Mouse (Mus musculus) heart, postnatal 4 days (tissue): Measurements from ENCODE around the gene Unc13c. TPM values are rescaled to one million over a fixed set of nuclear protein-coding genes. Genes with fewer than 3 reads are reported as not detected.

ENCODE experiments used
- DNase-seq: peaks from one replicate; pipeline ENCODE4 v3.0.0; 2021
- total RNA-seq, 2 experiments: library from RNA; stranded (reverse); gene quantifications; 2 replicates each; pipeline ENCODE4 v1.2.3; 2021

Gene Unc13c
- total RNA-seq, 2 experiments from 2014 or later, result 3.4 to 3.6 TPM

- DNase-seq, result no peak
Measured at GRCm38 (mm10) chr9:73867410-73868067, 101.2 kb downstream of the Unc13c start.

GRCm38 (mm10) chr9:73866666-73867065 is 102.1 kb downstream of the Unc13c start:
- DNase-seq, result no peak

DNA sequence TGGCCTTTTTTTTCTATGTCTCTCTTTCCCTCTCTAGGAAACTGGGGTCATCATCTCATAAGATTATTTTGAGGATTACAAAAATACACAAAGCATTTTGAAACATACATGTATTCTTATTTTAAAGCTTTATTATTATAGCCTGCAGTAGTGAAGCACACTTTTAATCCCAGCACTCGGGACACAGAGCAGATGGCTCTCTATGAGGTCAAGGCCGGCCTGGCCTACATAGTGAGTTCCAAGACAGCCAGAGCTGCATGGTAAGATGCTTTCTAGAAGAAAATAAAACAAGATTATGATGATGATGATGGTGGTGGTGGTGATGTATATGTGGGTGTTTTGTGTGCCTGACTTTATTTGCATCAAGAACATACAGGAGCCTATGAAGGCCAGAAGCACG is 109.3 kb downstream of the Unc13c start:
- DNase-seq, result no peak

DNA sequence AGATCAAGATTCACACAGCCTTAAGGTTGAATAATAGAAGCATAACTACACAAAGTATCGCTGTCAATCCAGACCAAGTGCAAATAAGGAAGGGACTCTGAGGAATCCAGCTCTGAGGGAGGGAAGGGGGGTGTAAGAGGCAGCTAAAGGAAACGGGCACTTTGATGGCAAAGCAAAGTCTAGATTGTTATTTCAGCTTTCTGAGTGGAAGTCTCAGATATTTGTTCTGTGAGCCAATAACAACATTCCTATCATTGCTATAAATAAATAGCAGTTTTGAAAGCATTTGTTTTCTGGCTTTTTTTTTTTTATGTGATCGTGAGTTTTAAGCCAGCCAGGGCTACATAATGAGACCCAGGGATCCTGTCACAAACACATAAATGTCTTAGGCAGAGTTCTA is 114.5 kb downstream of the Unc13c start:
- DNase-seq, result no peak

- DNase-seq, result no peak
Measured at GRCm38 (mm10) chr9:73806681-73807080, 162.1 kb downstream of the Unc13c start.

DNA sequence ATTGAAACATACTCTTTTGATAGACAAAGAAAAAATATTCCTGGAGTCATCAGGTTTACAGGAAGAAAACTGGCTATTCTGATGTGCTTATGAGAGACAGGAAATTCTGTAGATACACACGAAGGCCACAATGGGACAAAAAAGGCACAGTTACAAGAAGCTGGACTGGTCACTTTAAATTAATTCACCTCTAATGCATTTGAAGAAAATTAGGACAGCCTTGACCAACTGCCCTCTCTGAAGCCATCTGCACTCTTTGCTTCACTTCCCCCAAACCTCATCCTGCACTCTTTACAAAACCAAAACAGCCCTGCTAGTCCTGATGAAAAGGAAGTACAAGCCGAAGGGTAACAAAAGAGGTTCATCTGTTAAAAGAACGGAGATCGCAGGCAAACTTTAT is 194.2 kb downstream of the Unc13c start:
- DNase-seq, result no peak

DNA sequence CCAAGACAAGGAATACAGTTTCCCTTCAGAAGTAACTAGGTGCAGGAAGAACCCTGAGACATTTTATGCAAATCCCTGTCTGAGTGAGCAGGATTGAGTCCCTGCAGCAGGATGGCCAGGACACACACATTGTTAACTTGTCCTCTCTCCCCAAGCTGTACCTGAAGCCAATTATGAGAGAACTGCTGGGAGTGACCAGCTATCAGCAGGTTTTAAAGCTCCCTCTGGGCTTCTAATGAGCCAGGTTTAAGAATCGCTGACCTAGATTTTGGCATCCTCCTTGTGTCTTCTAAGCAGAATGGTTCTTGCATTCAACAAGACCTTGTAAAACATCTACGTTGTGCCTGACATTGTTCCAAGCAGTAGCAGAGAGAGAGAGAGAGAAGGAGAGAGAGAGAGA is 213.6 kb downstream of the Unc13c start:
- no peak for DNase-seq

DNA sequence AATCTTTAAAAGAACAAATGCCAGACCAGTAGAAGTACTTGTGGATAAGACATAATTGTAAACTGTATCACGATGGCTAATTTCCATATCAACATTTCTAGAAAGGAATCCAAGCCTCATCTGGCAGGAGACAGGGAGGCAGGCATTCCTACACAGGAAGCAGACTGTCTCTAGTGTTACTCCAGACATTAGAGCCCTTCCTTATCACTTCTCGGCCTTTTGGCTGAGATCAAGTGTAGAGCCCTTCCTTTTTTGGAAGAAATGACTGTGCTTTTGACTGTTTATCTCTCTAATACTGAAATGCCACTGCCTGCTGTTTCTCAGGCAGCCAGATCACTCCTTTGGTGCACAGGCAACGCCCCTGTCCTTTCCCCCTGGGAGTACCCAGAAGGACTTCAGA is 215.3 kb downstream of the Unc13c start:
- DNase-seq, result no peak

DNA sequence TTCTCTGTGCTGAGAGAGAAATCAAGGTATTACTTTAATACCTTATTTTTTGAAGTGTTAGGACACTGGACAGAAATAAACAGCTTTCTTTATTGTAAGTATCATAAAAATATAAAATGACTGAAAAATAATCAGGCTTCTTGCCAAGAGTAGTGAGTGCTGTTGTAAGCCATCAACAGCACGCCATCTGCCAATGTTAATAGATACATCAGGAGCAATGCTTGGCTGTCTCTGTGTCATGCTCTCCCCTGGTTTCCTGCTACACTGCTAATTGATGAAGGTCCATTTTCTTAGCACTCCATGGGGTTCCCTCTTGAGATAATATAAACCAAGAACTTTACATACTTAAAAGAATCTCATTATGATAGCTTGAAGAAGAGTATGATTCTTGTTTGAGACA is 217.4 kb downstream of the Unc13c start:
- DNase-seq, result no peak

GRCm38 (mm10) chr9:73734446-73734845 is 234.3 kb downstream of the Unc13c start:
- DNase-seq, result no peak

DNA sequence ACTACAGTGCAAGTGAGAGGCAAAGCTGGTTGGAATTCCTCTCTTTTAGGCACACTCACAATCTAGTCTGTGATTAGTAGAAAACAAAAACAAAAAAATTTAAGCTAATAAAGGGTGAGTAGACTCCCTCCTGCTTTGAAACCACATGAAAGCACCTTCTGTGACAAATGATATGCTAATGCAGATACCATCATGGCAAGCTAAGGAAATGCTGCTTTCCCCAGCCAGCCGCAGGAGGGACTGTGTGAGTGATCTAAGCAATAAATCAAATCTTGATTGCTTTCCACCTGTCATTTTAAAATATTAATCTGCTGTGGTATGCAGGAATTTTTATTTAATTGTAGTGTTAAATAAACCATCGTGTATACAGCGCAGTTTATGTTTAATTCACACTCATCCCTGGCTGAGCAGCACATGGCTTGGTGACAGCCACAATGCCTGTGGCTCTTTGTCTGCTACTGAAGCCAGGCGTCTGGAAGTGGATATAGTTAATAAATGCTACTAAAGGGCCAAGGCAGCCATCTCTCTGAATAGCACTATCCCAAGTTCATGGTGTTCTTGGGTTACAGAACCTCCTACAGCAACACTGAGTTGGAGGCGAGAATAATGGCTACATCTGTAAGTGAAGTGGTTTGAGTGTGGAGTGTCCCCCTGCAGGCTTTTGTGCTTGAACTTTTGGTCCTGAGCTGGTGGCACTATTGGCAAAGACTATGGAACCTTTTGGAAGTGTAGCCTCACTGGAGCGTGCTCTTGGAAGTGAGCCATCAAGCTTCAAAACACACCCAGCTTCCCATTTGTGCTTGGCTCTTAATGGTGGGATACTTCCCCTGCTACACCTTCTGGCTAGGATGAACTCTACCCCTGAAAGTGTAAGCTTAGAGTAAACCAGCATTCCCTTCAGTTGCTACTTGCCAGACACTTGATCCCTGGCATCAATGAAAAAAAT is 242.8 kb downstream of the Unc13c start:
- DNase-seq, result no peak

DNA sequence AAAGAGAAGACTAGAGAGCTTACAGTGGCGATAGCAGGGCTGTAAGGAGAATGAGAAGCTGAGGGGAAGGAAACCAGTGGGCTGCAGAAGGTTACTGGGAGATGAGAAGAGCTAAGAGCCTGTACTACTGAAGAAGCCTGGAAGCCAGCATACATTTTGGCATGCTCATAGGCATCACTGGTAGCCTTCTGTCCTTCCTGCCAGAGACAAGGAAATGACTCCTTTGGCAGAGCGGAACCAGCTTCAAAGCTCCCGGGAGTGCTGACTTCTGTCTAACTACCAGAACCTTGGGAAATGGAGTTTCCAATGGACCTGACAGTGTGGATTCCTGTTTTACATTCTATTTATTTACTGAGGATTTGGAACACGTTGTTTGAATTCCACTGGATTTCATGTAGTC is 244.0 kb downstream of the Unc13c start:
- DNase-seq, result no peak

GRCm38 (mm10) chr9:73713508-73713907 is 255.3 kb downstream of the Unc13c start:
- DNase-seq, result no peak

DNA sequence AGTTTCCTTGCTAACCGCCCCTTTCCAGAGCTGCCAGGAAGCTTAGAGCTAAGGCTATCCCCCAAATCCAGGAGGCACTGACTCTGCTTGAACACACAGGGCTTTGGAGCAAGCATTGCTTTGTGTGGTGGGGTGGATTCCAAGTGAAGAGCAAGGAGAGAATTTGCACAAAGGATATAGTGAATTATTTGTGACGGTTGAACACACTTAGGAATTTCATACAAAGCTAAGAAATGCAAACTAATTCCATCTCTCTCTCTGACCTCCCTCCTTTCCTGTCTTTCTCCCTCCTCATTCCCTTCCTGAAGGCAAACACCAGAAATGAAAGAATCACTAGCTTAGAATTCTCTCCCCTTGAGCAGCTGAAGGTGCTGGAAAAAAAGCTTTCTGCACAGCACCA is 271.7 kb downstream of the Unc13c start:
- no peak for DNase-seq

DNA sequence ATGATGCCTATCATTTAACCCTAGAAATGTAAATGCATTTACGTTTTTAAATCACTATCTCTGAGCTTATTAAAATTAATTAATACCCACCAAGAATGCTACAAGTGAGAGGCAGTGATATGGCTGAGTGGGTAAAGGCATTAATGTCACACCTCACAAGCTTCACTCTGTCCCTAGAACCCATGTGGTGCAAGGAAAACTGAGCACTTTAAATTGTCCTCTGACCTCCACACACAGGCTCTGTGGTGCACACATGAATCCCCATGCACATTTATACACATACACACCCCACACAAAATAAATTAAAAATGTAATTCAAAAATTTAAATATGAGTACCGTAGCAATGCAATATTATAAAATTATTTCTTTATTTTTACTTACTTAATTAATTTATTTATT is 287.2 kb downstream of the Unc13c start:
- DNase-seq, result no peak

DNA sequence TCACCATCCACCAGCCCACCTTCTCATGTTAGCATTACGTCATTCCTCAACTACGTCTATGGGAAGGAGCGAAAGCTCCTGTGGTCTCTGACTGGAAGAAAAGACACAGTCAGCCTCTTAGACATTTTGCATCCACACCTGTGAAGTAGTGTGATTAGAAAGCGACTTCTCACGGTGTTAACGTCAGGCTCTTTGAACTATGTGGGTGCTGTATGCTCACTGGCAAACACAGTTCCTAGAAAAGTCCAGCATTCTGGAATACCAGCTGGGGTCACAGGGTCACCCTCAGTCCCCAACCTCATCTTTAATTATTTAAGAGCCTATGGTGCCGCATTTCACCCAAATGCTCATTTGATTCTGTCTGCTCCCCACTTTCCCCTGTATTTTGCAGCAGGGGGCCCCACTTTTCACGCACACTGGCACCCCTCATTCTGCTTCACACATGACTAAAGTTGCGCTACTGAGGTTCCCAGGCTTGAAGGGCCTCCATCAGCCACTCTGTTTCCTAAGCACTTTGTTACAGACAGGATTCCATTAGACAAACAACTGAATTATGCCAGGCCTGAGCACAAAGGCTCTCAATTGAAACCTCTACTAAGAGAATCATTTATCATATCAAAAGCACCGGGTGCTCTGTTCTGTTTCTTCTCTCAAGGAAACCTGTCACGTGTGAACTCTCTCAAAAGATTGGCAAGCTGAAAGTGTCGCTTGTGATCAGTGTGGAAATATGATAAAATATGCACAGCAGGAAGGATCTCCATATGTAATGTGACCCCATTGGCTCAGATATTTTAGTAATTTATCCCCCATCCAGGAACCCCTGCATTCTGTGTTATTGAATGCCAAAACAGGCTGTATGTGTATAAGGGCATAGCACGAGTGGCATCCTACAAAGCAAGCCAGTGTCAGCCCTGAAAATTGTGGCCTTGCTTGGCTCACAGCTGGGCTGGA is 287.9 kb downstream of the Unc13c start:
- no peak for DNase-seq

DNA sequence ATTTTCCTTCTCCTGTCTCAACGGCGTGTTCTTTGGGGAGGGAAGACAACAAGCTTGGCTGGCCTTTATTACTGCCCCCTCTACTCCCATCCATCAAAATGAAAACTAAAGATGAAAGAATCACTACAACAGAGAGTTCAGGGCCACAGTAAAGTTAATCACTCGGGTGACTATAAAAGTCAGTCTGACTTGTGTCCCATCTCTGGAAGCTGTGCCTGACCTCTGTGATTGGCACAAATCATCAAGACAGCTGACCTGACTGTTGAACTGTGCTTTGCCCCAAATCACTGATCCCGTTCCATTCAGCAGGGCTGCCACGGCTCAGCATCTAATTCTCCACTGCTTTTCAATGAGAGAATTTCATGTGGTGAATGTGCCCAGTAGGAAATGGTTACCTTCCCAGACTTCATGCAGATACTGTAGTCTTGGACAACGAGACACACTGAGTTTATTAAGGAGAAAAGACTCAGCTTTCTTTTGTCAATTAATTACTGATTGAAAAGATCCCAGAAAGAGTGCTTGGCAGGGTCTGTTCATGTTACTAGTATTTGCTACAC is 297.0 kb downstream of the Unc13c start:
- no peak for DNase-seq

DNA sequence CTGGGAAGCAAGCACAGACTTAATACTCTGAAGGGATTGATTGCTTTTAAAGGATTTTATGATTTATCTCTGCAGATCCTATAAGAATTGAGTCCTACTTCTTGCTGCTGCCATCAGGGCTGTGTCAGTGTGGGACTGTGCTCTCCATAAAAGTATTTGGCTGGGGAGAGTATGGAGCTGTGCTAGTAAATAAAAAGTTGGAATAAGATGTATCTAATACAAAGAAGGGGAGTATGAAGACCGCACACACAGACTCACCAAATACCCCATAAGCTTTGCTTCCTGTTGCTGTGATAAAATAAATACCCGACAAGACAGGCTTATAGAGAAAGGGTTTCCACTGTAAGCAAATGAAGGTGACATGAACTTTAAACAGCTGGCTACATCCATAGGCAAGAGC is 298.7 kb downstream of the Unc13c start:
- DNase-seq, result no peak

GRCm38 (mm10) chr9:73662839-73663238 is 305.9 kb downstream of the Unc13c start:
- DNase-seq, result no peak

GRCm38 (mm10) chr9:73649088-73649487 is 319.7 kb downstream of the Unc13c start:
- DNase-seq, result no peak

DNA sequence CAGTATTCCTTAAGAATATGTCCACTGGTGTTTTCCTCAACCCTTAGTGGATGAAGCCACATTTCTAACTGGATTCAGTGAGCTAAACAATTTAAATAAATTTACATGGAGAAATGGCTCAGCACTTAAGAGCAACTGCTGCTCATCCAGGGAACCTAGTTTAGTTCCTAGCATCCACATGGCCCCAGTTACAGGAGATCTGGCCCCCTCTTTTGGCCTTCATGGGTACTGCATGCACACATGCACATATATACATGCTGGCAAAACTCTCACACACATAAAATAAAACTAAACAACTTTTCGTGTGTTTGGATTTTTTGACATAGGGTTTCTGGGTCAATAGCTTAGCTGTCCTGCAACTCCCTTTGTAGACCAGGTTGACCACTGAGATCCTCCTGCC is 330.6 kb downstream of the Unc13c start:
- DNase-seq, result no peak

- no peak for DNase-seq
Measured at GRCm38 (mm10) chr9:73625171-73625570, 343.6 kb downstream of the Unc13c start.
